Mouse (Mus musculus): ENCODE results near the gene Nrbp1.

- TF ChIP-seq GATA1 (IDR thresholded peaks at IDR 0.05; ENCODE audit: borderline replicate concordance, low read length) (no peak), FLI1 (IDR thresholded peaks at IDR 0.05; ENCODE audit: low read length) (no peak)
Observed at GRCm38 (mm10) chr5:31288655-31289054, 48.0 kb downstream of the Nrbp1 start.
